Mouse (Mus musculus) layer of hippocampus, adult 11-12 months (tissue): ENCODE data around the gene Vmn1r203.
"Not testable (repeated sequence)": the region's sequence is repeated elsewhere in the genome, so short reads cannot be mapped to it uniquely, and the experiment has no call there.

Experiments
- DNase-seq: peaks from one replicate; pipeline ENCODE4 v3.0.0; 2022; ENCODE audit warnings: low spot score

Vmn1r203 gene

GRCm38 (mm10) chr13:22517814-22518213, at the start of gene Vmn1r203:
Gene Vmn1r203 (plus strand): TSS chr13:22518114.
- DNase-seq = no peak

GRCm38 (mm10) chr13:22471623-22472022, 46.3 kb upstream of the Vmn1r203 start, which contains the start of gene Vmn1r201:
Gene Vmn1r201 (plus strand): TSS chr13:22471923.
- DNase-seq = no peak

- no peak for DNase-seq
Observed at GRCm38 (mm10) chr13:22502431-22502830, 15.5 kb upstream of the Vmn1r203 start.

GRCm38 (mm10) chr13:22505281-22505680, 12.6 kb upstream of the Vmn1r203 start, which contains the start of gene Vmn1r202:
Gene Vmn1r202 (minus strand): TSS chr13:22505381.
- no peak for DNase-seq

- DNase-seq = not testable (repeated sequence)
Observed at GRCm38 (mm10) chr13:22552898-22553297, 35.0 kb downstream of the Vmn1r203 start, which contains the start of gene Vmn1r204. Gene Vmn1r204 (plus strand): TSS chr13:22553198.

GRCm38 (mm10) chr13:22574911-22575310, 57.0 kb downstream of the Vmn1r203 start:
- not testable (repeated sequence) for DNase-seq
